Mouse (Mus musculus): ENCODE measurements around the gene Fam57b.

DNA sequence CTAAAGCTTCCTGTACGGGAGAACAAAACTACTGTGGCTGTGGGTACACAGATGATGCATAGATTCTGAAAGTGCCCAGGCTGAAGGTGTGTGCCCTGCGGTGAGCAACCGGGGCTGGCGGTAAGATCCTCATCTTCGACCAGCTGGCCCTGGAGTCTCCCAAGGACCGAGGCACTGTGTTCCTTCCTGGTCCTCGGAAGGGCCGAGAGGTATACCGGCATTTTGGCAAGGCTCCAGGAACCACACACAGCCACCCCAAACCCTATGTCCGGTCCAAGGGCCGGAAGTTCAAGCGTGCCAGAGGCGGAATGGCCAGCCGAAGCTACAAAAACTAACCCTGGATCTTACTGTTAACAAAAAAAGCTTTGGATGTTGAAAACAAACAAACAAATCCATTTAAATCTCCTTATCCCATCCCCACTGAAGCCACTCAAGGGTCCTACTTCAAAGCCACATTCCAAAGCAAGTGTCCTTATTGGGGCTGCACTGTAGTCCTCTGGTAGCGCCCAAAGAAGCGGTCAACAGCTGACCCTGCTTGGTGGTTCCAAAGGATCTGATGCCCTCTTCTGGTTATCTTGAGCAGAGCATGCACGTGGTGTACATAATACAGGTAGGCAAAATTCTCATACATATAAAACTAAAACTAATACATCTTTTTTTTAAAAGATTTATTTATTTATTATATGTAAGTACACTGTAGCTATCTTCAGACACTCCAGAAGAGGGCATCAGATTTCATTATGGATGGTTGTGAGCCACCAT, 47.7 kb upstream of the Fam57b start:
- TF ChIP-seq ZC3H11A (IDR thresholded peaks at IDR 0.05; ENCODE audit: borderline replicate concordance, low read depth, low read length) = no peak
- no peak for TF ChIP-seq ZNF384 (IDR thresholded peaks at IDR 0.05; ENCODE audit: low read depth, low read length)
- TF ChIP-seq CHD2 (IDR thresholded peaks at IDR 0.05; ENCODE audit: low read depth, low read length) = no peak

Data from ES-E14 (cell line).